Mouse (Mus musculus) effector memory CD4-positive, alpha-beta T cell, adult 7 months (primary cell): ENCODE data around the gene Gabarapl1. TPM values are rescaled to one million over a fixed set of nuclear protein-coding genes. Genes with fewer than 3 reads are reported as not detected.

Experiments used
- polyA plus RNA-seq: library from polyadenylated mRNA; unstranded; fragments of 100-300 nt; shearing (Covaris generic); gene quantifications from one replicate; pipeline ENCODE4 v1.2.1, GENCODE M21; 2017

The Gabarapl1 gene
- polyA plus RNA-seq = 55.7 TPM

DNA sequence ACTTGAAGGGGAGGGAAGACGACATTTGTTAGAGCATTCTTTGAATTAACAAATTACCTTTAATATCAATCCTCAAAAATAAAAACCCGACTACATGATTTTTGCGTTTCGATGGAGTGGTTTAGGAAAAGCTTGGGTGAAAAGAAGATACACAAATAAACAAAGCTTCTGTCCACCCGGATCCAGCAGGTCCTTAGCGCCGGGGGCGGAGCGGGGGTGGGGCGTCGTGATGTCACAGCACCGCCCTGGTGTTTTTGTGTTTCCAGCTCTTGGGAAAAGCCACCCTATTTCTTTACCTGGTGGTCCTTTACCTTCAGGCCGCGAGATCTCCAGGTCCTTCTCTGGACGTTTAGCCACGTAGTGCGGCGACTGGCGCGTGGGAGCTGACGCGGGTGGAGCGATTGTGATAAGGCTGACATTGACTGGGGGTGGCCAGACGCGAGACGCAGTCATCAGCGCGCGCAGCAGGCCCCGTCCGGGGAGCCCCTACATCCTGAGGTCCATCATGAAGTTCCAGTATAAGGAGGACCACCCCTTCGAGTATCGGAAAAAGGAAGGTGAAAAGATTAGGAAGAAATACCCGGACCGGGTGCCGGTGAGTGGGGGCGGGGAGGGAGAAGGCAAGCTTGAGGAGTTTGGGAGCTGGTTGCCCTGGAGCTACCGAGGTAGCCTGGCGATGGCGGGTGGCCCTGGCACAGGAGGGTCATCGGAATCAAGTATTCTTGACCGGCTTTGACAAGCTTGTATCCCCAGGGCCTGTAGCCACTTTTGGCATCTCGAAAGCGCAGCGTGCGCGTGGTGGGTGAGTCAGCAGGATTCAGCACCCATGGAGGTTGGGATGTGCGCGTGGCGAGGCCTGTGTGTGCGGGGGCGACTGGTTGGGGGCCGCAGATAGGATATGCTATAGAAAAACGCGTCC, at the start of gene Gabarapl1:
Gene Gabarapl1 (plus strand): TSS at position 219 of the 919 bp plus-strand sequence.

DNA sequence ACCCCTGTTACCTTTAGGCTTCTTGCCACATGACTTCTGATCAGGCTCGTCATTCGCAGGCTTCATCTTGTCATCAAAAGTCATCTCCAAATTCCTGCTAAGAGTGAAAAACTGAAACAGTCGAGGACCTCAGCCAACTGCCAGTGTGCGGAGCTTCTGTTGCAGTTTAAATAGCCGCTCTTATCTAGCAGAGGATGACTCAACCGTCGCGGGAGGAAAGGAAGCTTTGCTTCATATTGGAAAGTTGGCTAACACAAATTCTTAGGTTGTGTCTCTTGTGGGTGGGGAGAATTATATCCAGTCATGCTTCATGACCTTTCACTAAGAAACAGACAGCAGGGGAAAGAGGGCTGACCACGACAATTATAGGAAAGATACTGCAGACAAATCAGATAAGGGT, 25.9 kb upstream of the Gabarapl1 start, which contains the start of gene Olr1:
Gene Olr1 (minus strand): TSS at position 142 of the 400 bp plus-strand sequence.

DNA sequence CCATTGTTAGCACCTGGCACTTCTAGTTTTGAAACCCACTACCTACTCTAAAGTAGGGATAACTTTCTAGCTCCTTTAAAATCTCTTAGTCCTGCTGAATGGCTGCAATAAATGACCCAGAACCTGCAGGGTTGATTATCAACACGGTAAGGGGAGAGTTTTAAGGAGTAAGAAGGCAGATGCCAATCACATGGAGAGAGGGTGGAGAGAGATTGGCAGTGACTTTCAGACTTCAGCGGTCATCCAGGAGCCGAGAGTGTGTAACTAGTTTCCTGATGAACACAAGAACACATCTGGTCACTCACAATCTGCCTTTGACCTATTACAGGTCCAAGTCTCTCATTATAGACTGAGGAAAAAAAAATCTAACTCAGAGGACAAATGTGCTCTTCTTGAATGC, 20.6 kb upstream of the Gabarapl1 start, which contains the start of gene Tmem52b:
Gene Tmem52b (plus strand): TSS at position 189 of the 400 bp plus-strand sequence.

DNA sequence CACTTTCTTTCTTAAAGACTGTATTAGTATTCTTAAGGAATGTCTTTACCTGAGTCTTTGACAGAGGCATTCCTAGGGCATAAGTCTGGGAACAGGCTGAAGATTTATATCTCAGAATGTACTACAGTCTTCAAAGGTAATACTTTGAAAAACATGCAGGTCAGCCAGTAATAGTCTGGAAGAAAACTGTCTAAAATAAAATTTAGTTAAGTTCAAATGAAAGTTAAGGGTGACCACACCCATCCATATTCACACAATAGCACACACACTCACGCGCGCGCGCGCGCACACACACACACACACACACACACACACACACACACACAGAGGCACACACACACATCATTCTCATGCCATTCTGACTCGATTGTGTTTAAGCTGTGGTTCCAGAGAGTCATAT, 44.6 kb downstream of the Gabarapl1 start, which contains the start of gene Klre1:
Gene Klre1 (plus strand): TSS at position 301 of the 400 bp plus-strand sequence.

DNA sequence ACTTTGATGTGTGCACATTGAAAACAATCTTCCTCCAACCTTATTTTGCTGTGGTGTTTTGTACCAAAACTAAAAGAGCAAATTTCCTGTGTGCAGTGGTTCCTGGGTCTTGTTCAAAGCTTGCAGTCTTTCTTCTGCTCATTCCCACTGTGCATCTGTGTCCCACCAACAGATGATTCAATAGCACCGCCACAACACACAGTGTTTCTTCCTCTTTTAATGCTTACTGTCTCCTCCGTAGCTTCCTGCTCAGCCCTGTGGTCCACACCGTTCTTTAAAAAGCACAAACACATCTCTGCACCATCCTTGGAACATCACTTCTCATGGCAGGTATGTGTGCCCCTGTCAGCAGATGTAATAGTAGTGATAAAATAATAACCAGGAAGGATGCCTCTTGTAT, 58.5 kb downstream of the Gabarapl1 start, which contains the start of gene Klrd1:
Gene Klrd1 (plus strand): TSS at position 275 of the 400 bp plus-strand sequence.

Other genes starting within 250 kb of the Gabarapl1 start
- not detected for gene 4922502D21Rik, start 201.4 kb upstream of the Gabarapl1 start, polyA plus RNA-seq
- 0.83 TPM for gene Clec12a, start 190.5 kb upstream of the Gabarapl1 start, polyA plus RNA-seq
- not detected for gene Clec12b, start 147.3 kb upstream of the Gabarapl1 start, polyA plus RNA-seq
- 0.20 TPM for gene Clec1b, start 135.9 kb upstream of the Gabarapl1 start, polyA plus RNA-seq
- gene Clec9a, start 124.3 kb upstream of the Gabarapl1 start, polyA plus RNA-seq = not detected
- gene Clec1a, start 81.2 kb upstream of the Gabarapl1 start, polyA plus RNA-seq = not detected
- gene Olr1, start 26.0 kb upstream of the Gabarapl1 start, polyA plus RNA-seq = not detected
- not detected for gene Tmem52b, start 20.6 kb upstream of the Gabarapl1 start, polyA plus RNA-seq
- 1.4 TPM for gene Klre1, start 44.7 kb downstream of the Gabarapl1 start, polyA plus RNA-seq
- gene Klrd1, start 58.6 kb downstream of the Gabarapl1 start, polyA plus RNA-seq = 53.0 TPM
- gene Klrk1, start 90.7 kb downstream of the Gabarapl1 start, polyA plus RNA-seq = 219 TPM
- not detected for gene Klrc3, start 110.2 kb downstream of the Gabarapl1 start, polyA plus RNA-seq
- gene Klrc2, start 127.5 kb downstream of the Gabarapl1 start, polyA plus RNA-seq = 16.1 TPM
- 391 TPM for gene Klrc1, start 145.8 kb downstream of the Gabarapl1 start, polyA plus RNA-seq
- gene Klri1, start 184.0 kb downstream of the Gabarapl1 start, polyA plus RNA-seq = not detected
- 1.3 TPM for gene Klri2, start 207.3 kb downstream of the Gabarapl1 start, polyA plus RNA-seq